Comparison of ENCODE assay signal across 8 mouse cellular contexts in genomic region chr10:81411471-81412400, GRCm38 (mm10). TPM values are rescaled to one million over a fixed set of nuclear protein-coding genes. Genes with fewer than 3 reads are reported as not detected.
DNase-seq lines count a peak whose midpoint lies in the region; ATAC-seq and TF ChIP-seq lines count a peak whose summit lies in the region.

No protein-coding gene starts in this region.

- DNase-seq in ES-E14 (ENCODE audit: low read depth, low spot score): no peak
- DNase-seq in forebrain, postnatal 0 days: no peak
- DNase-seq in left cerebral cortex, postnatal 14 days (ENCODE audit: low spot score in 2 of 2): peak; percentile 60 to 74
- peak; percentile 89 for DNase-seq in testis, postnatal 10 days (ENCODE audit: low spot score)
- no peak for DNase-seq in embryo, embryonic 10 days (ENCODE audit: low spot score)

- no peak for TF ChIP-seq CTCF in forebrain, postnatal 0 days (IDR thresholded peaks at IDR 0.05; ENCODE audit: low read depth)

- H3K27ac ChIP-seq in ES-E14 (ENCODE audit: insufficient read depth, low read depth, low read length, poor library complexity, severe bottlenecking): no peak overlapping the region
- H3K27ac ChIP-seq in brown adipose tissue, adult 24 weeks (replicated peaks; ENCODE audit: low read depth, low read length): peak overlapping the region; percentile 89
- peak overlapping the region; percentile 70 for H3K27ac ChIP-seq in forebrain, postnatal 0 days (ENCODE audit: low read depth, low read length)
- peak overlapping the region; percentile 75 for H3K27ac ChIP-seq in hindbrain, embryonic 12.5 days
- peak overlapping the region; percentile 67 for H3K27ac ChIP-seq in midbrain, embryonic 13.5 days

- no peaks in the 10 kb centered on the region for H3K9me3 ChIP-seq in ES-E14 (ENCODE audit: control insufficient read depth, insufficient read depth, low read depth, low read length)
- no peaks in the 10 kb centered on the region for H3K9me3 ChIP-seq in forebrain, postnatal 0 days (ENCODE audit: low read length)
- no peaks in the 10 kb centered on the region for H3K9me3 ChIP-seq in hindbrain, embryonic 12.5 days (replicated peaks)
- H3K9me3 ChIP-seq in midbrain, embryonic 13.5 days: no peaks in the 10 kb centered on the region

- no peak for ATAC-seq in forebrain, postnatal 0 days
- 0 out of 2 replicates have a peak, but pooled peaks have one; percentile 2 for ATAC-seq in hindbrain, embryonic 12.5 days (ENCODE audit: low FRiP score)
- no peak; the same call in 1 of the 2 replicates for ATAC-seq in midbrain, embryonic 13.5 days

- intact Hi-C loops in left cerebral cortex, postnatal 14 days (cut with DNase I): loop anchor here (2.0 kb wide), 1 partner anchor 15 kb away; no protein-coding TSS in a partner anchor

- peaks cover 5% of the 10 kb centered on the region; the same call in 1 of the 2 replicates for H3K36me3 ChIP-seq in ES-E14 (ENCODE audit: control insufficient read depth, insufficient read depth, low read length, poor library complexity, severe bottlenecking)
- peaks cover 18% of the 10 kb centered on the region; the same call in 1 of the 2 replicates for H3K36me3 ChIP-seq in forebrain, postnatal 0 days (ENCODE audit: insufficient read depth)
- no peaks in the 10 kb centered on the region for H3K36me3 ChIP-seq in hindbrain, embryonic 12.5 days
- peaks cover 17% of the 10 kb centered on the region; the same call in 1 of the 2 replicates for H3K36me3 ChIP-seq in midbrain, embryonic 13.5 days

- no peak overlapping the region for H3K9ac ChIP-seq in ES-E14 (ENCODE audit: insufficient read depth, low read depth, low read length, poor library complexity, severe bottlenecking)
- H3K9ac ChIP-seq in forebrain, postnatal 0 days: no peak overlapping the region
- 0 out of 2 replicates have a peak overlapping the region, but pooled peaks have one; percentile 24 for H3K9ac ChIP-seq in hindbrain, embryonic 12.5 days
- 0 out of 2 replicates have a peak overlapping the region, but pooled peaks have one; percentile 7 for H3K9ac ChIP-seq in midbrain, embryonic 13.5 days (replicated peaks)

- 50% methylated on average over 18 of the region's 18 CpGs for whole genome bisulfite sequencing in forebrain, postnatal 0 days
- 66% methylated on average over 18 of the region's 18 CpGs for WGBS in hindbrain, embryonic 12.5 days
- 68% methylated on average over 18 of the region's 18 CpGs for WGBS in midbrain, embryonic 13.5 days

- no peaks in the 10 kb centered on the region for H3K27me3 ChIP-seq in forebrain, postnatal 0 days (ENCODE audit: insufficient read depth, low read length)
- H3K27me3 ChIP-seq in hindbrain, embryonic 12.5 days: peaks cover 22% of the 10 kb centered on the region
- peaks cover 25% of the 10 kb centered on the region for H3K27me3 ChIP-seq in midbrain, embryonic 13.5 days

- no peak overlapping the region for H3K4me2 ChIP-seq in forebrain, postnatal 0 days (ENCODE audit: low read depth)
- H3K4me2 ChIP-seq in hindbrain, embryonic 12.5 days (replicated peaks): no peak overlapping the region; the same call in 1 of the 2 replicates
- H3K4me2 ChIP-seq in midbrain, embryonic 13.5 days (replicated peaks): no peak overlapping the region

- in situ Hi-C loops in ES-E14 (cut with MboI; ENCODE audit: low sequenced_read_pairs in 2 of 2, unreplicated experiment in 2 of 2): no loop called here

- H3K4me1 ChIP-seq in ES-E14 (ENCODE audit: control insufficient read depth in 2 of 2, insufficient read depth in 2 of 2, low read length in 2 of 2, poor library complexity in 1 of 2): peaks cover 4 to 77% of the 10 kb centered on the region in 2 experiments
- H3K4me1 ChIP-seq in brown adipose tissue, adult 24 weeks (ENCODE audit: control insufficient read depth, insufficient read depth, insufficient read length, low read length): peaks cover 64% of the 10 kb centered on the region
- H3K4me1 ChIP-seq in forebrain, postnatal 0 days (ENCODE audit: insufficient read depth): peaks cover 14% of the 10 kb centered on the region; the same call in 1 of the 2 replicates
- peaks cover 89% of the 10 kb centered on the region for H3K4me1 ChIP-seq in hindbrain, embryonic 12.5 days
- H3K4me1 ChIP-seq in midbrain, embryonic 13.5 days (replicated peaks): peaks cover 89% of the 10 kb centered on the region

- no peak overlapping the region for H3K4me3 ChIP-seq in ES-E14 (ENCODE audit: insufficient read depth in 1 of 2, low read depth in 1 of 2, low read length in 2 of 2, poor library complexity in 1 of 2, severe bottlenecking in 1 of 2)
- no peak overlapping the region; the same call in 1 of the 2 replicates for H3K4me3 ChIP-seq in brown adipose tissue, adult 24 weeks (ENCODE audit: insufficient read depth, low read depth, low read length)
- no peak overlapping the region for H3K4me3 ChIP-seq in forebrain, postnatal 0 days (ENCODE audit: low read depth, low read length)
- H3K4me3 ChIP-seq in hindbrain, embryonic 12.5 days: no peak overlapping the region
- H3K4me3 ChIP-seq in midbrain, embryonic 13.5 days (replicated peaks): no peak overlapping the region

TF ChIP-seq in ES-E14, 5 proteins besides CTCF, POLR2A, EP300 and RAD21:
- TF ChIP-seq ZNF384 (IDR thresholded peaks at IDR 0.05; ENCODE audit: low read depth, low read length) (no peak), ZC3H11A (IDR thresholded peaks at IDR 0.05; ENCODE audit: borderline replicate concordance, low read depth, low read length) (peak; percentile 37; the same call in 1 of the 2 replicates)

RNA-seq across cellular contexts. Expression of gene Smim24, which starts 18.9 kb away (rescaled TPM):
- total RNA-seq in ES-E14 (2012; rRNA removed): 1.7 TPM in 2 replicates
- polyA plus RNA-seq in brown adipose tissue, adult 24 weeks (2012; ENCODE audit: insufficient read depth, insufficient read length, missing spikeins): 1.9 and 5.3 TPM in 2 replicates
- 0.77 and 1.3 TPM in 2 replicates for total RNA-seq in forebrain, postnatal 0 days (2014; rRNA removed)
- 1.7 TPM in 2 replicates for polyA plus RNA-seq in forebrain, postnatal 0 days (2015; fragmentation: Nextera tagmentation; extraction: Ambion mirVana)
- polyA plus RNA-seq in hindbrain, embryonic 12.5 days (2016; fragmentation: Nextera tagmentation; extraction: Ambion mirVana): 1.9 and 2.7 TPM in 2 replicates
- 1 to 10 TPM; 1.8 to 1.9 TPM for total RNA-seq in left cerebral cortex, postnatal 14 days (2021)
- polyA plus RNA-seq in midbrain, embryonic 13.5 days (2015; fragmentation: Nextera tagmentation; extraction: Ambion mirVana): 1.4 and 1.9 TPM in 2 replicates

RNA-seq across cellular contexts. Expression of gene Gm48552, which starts 22.9 kb away (rescaled TPM):
- 2.5 and 2.7 TPM in 2 replicates for total RNA-seq in ES-E14 (2012; rRNA removed)
- not detected in 2 replicates for polyA plus RNA-seq in brown adipose tissue, adult 24 weeks (2012; ENCODE audit: insufficient read depth, insufficient read length, missing spikeins)
- 5.8 and 16.6 TPM in 2 replicates for total RNA-seq in forebrain, postnatal 0 days (2014; rRNA removed)
- 1.9 and 3.7 TPM in 2 replicates for polyA plus RNA-seq in forebrain, postnatal 0 days (2015; fragmentation: Nextera tagmentation; extraction: Ambion mirVana)
- polyA plus RNA-seq in hindbrain, embryonic 12.5 days (2016; fragmentation: Nextera tagmentation; extraction: Ambion mirVana): 1.1 and 2.4 TPM in 2 replicates
- 1 to 10 TPM; 2.8 to 4.7 TPM for total RNA-seq in left cerebral cortex, postnatal 14 days (2021)
- 1.2 and 2.1 TPM in 2 replicates for polyA plus RNA-seq in midbrain, embryonic 13.5 days (2015; fragmentation: Nextera tagmentation; extraction: Ambion mirVana)

RNA-seq across cellular contexts. Expression of gene Gm48551, which starts 27.5 kb away (rescaled TPM):
- total RNA-seq in ES-E14 (2012; rRNA removed): 1.1 and 1.8 TPM in 2 replicates
- 2.4 TPM in 1 of 2 replicates, not detected in the other for polyA plus RNA-seq in brown adipose tissue, adult 24 weeks (2012; ENCODE audit: insufficient read depth, insufficient read length, missing spikeins)
- total RNA-seq in forebrain, postnatal 0 days (2014; rRNA removed): 2.5 and 3.3 TPM in 2 replicates
- 5.0 and 7.3 TPM in 2 replicates for polyA plus RNA-seq in forebrain, postnatal 0 days (2015; fragmentation: Nextera tagmentation; extraction: Ambion mirVana)
- 5.7 and 5.9 TPM in 2 replicates for polyA plus RNA-seq in hindbrain, embryonic 12.5 days (2016; fragmentation: Nextera tagmentation; extraction: Ambion mirVana)
- 1 to 10 TPM; 2.4 to 3.2 TPM for total RNA-seq in left cerebral cortex, postnatal 14 days (2021)
- 6.9 and 7.2 TPM in 2 replicates for polyA plus RNA-seq in midbrain, embryonic 13.5 days (2015; fragmentation: Nextera tagmentation; extraction: Ambion mirVana)

RNA-seq across cellular contexts. Expression of gene Dohh, which starts 27.5 kb away (rescaled TPM):
- total RNA-seq in ES-E14 (2012; rRNA removed): 168 and 183 TPM in 2 replicates
- polyA plus RNA-seq in brown adipose tissue, adult 24 weeks (2012; ENCODE audit: insufficient read depth, insufficient read length, missing spikeins): 25.1 and 35.9 TPM in 2 replicates
- 126 and 139 TPM in 2 replicates for total RNA-seq in forebrain, postnatal 0 days (2014; rRNA removed)
- polyA plus RNA-seq in forebrain, postnatal 0 days (2015; fragmentation: Nextera tagmentation; extraction: Ambion mirVana): 111 and 125 TPM in 2 replicates
- 62.7 and 67.5 TPM in 2 replicates for polyA plus RNA-seq in hindbrain, embryonic 12.5 days (2016; fragmentation: Nextera tagmentation; extraction: Ambion mirVana)
- 10 to 100 TPM; 82.4 to 88.6 TPM for total RNA-seq in left cerebral cortex, postnatal 14 days (2021)
- 73.5 TPM in 2 replicates for polyA plus RNA-seq in midbrain, embryonic 13.5 days (2015; fragmentation: Nextera tagmentation; extraction: Ambion mirVana)

RNA-seq across cellular contexts. Expression of gene Fzr1, which starts 33.4 kb away (rescaled TPM):
- total RNA-seq in ES-E14 (2012; rRNA removed): 63.0 and 94.5 TPM in 2 replicates
- polyA plus RNA-seq in brown adipose tissue, adult 24 weeks (2012; ENCODE audit: insufficient read depth, insufficient read length, missing spikeins): 9.3 and 10.3 TPM in 2 replicates
- 60.2 and 67.2 TPM in 2 replicates for total RNA-seq in forebrain, postnatal 0 days (2014; rRNA removed)
- 128 and 132 TPM in 2 replicates for polyA plus RNA-seq in forebrain, postnatal 0 days (2015; fragmentation: Nextera tagmentation; extraction: Ambion mirVana)
- 132 and 134 TPM in 2 replicates for polyA plus RNA-seq in hindbrain, embryonic 12.5 days (2016; fragmentation: Nextera tagmentation; extraction: Ambion mirVana)
- 10 to 100 TPM; 74.8 to 80.3 TPM for total RNA-seq in left cerebral cortex, postnatal 14 days (2021)
- 127 and 133 TPM in 2 replicates for polyA plus RNA-seq in midbrain, embryonic 13.5 days (2015; fragmentation: Nextera tagmentation; extraction: Ambion mirVana)

Comparison
In these comparisons a context has a peak if more than half of its experiments do, and no peak if none do; other contexts are left out.
1. DNase-seq: peak in left cerebral cortex, postnatal 14 days (2 of 2) and testis, postnatal 10 days (single experiment); none in ES-E14 (single experiment), forebrain, postnatal 0 days (single experiment) and embryo, embryonic 10 days (single experiment).
2. H3K9ac ChIP-seq: peak in hindbrain, embryonic 12.5 days (single experiment) and midbrain, embryonic 13.5 days (single experiment); none in ES-E14 (single experiment) and forebrain, postnatal 0 days (single experiment).